Mouse (Mus musculus) MEL (cell line): Measurements from ENCODE around the gene Tmeff2.

Source experiments
- CHD1 ChIP-seq: IDR thresholded peaks from 2 replicates; pipeline ENCODE4 v1.6.1; 2012; ENCODE audit warnings: low read depth, mild to moderate bottlenecking, inconsistent platforms, low read length, improper control_type of control experiment
- GABPA ChIP-seq: IDR thresholded peaks from 2 replicates; pipeline ENCODE4 v1.6.1; 2012; ENCODE audit warnings: low read depth, mild to moderate bottlenecking, inconsistent platforms, low read length, improper control_type of control experiment, moderate library complexity
- JUND ChIP-seq: IDR thresholded peaks from 2 replicates; pipeline ENCODE4 v1.6.1; 2011; ENCODE audit warnings: low read depth, mild to moderate bottlenecking, improper control_type of control experiment, low read length
- MEF2A ChIP-seq: IDR thresholded peaks from 2 replicates; pipeline ENCODE4 v1.6.1; 2014; ENCODE audit warnings: low read depth, mild to moderate bottlenecking, inconsistent platforms, low read length, improper control_type of control experiment; ENCODE audit not compliant: poor library complexity, insufficient replicate concordance, severe bottlenecking; ENCODE audit errors: extremely low read depth
- NRF1 ChIP-seq: IDR thresholded peaks from 2 replicates; pipeline ENCODE4 v1.6.1; 2014; ENCODE audit warnings: low read depth, mild to moderate bottlenecking, inconsistent platforms, low read length, improper control_type of control experiment, moderate library complexity; ENCODE audit not compliant: poor library complexity, insufficient read depth, severe bottlenecking
- POLR2A ChIP-seq, 2 experiments: IDR thresholded peaks; 2 replicates each; pipeline ENCODE4 v1.6.1; 2011 to 2012; ENCODE audit warnings: low read length in 2 of 2, mild to moderate bottlenecking in 2 of 2, control low read depth in 1 of 2, improper control_type of control experiment in 1 of 2, low read depth in 1 of 2, moderate library complexity in 1 of 2; ENCODE audit not compliant: control insufficient read depth in 1 of 2, insufficient read depth in 1 of 2, poor library complexity in 1 of 2
- POLR2AphosphoS2 ChIP-seq: IDR thresholded peaks from 2 replicates; pipeline ENCODE4 v1.6.1; 2011; ENCODE audit warnings: low read length, improper control_type of control experiment
- TCF12 ChIP-seq: IDR thresholded peaks from 2 replicates; pipeline ENCODE4 v1.6.1; 2014; ENCODE audit warnings: low read depth, mild to moderate bottlenecking, inconsistent platforms, low read length, improper control_type of control experiment, moderate library complexity
- USF1 ChIP-seq: IDR thresholded peaks from 2 replicates; pipeline ENCODE4 v1.6.1; 2014; ENCODE audit warnings: low read depth, mild to moderate bottlenecking, inconsistent platforms, low read length, improper control_type of control experiment, moderate library complexity

GRCm38 (mm10) chr1:51090212-51090761 lies 189.8 kb downstream of the Tmeff2 start:
- TF ChIP-seq POLR2A (IDR thresholded peaks at IDR 0.05; ENCODE audit: control insufficient read depth in 1 of 2, insufficient read depth in 1 of 2, low read depth in 1 of 2, low read length in 2 of 2, poor library complexity in 1 of 2) (no peak), POLR2AphosphoS2 (no peak), TCF12 (no peak), USF1 (no peak), GABPA (no peak), JUND (no peak), MEF2A (no peak), NRF1 (no peak), CHD1 (no peak)
